Mouse (Mus musculus) natural killer cell, adult 2 months (primary cell): Measurements from ENCODE around the gene Themis2.

Source experiments
- DNase-seq, 2 experiments: peaks; one replicate each; pipeline ENCODE4 v3.0.0; 2022; ENCODE audit warnings: low spot score in 2 of 2

Themis2 gene

GRCm38 (mm10) chr4:132796196-132796886 lies at the start of gene Themis2:
Gene Themis2 (minus strand): TSS chr4:132796387.
- DNase-seq, result peak; percentile 78 to 86

GRCm38 (mm10) chr4:132843705-132844071 lies 47.5 kb upstream of the Themis2 start:
- no peak for DNase-seq

- DNase-seq, result peak; percentile 74 to 84
These were observed 47.0 kb upstream of the Themis2 start, which contains the start of gene Ppp1r8 for GRCm38 (mm10) chr4:132842970-132843704. Gene Ppp1r8 (minus strand): TSS chr4:132843169.

GRCm38 (mm10) chr4:132842281-132842906 lies 46.2 kb upstream of the Themis2 start:
- peak in 1 of 2 experiments; percentile 9 for DNase-seq

GRCm38 (mm10) chr4:132841493-132841892 lies 45.3 kb upstream of the Themis2 start:
- peak in 1 of 2 experiments; percentile 17 for DNase-seq

- peak; percentile 71 to 82 for DNase-seq
These were observed 27.6 kb upstream of the Themis2 start for GRCm38 (mm10) chr4:132823614-132824366.

- DNase-seq, result no peak
These were observed 22.3 kb upstream of the Themis2 start for GRCm38 (mm10) chr4:132818442-132818841.

- DNase-seq, result no peak
These were observed 20.7 kb upstream of the Themis2 start for GRCm38 (mm10) chr4:132816855-132817254.

- DNase-seq, result no peak
These were observed 20.2 kb upstream of the Themis2 start for GRCm38 (mm10) chr4:132816404-132816803.

GRCm38 (mm10) chr4:132809621-132810020 lies 13.4 kb upstream of the Themis2 start:
- DNase-seq, result no peak

GRCm38 (mm10) chr4:132807771-132808641 lies 11.8 kb upstream of the Themis2 start:
- peak; percentile 41 to 71 for DNase-seq

GRCm38 (mm10) chr4:132806620-132807191 lies 10.5 kb upstream of the Themis2 start:
- DNase-seq, result no peak

GRCm38 (mm10) chr4:132805599-132806197 lies 9.5 kb upstream of the Themis2 start:
- no peak for DNase-seq

GRCm38 (mm10) chr4:132805146-132805545 lies 9.0 kb upstream of the Themis2 start:
- DNase-seq, result no peak

GRCm38 (mm10) chr4:132804331-132804730 lies 8.1 kb upstream of the Themis2 start:
- DNase-seq, result peak; percentile 29 to 53

- DNase-seq, result no peak
These were observed 7.7 kb upstream of the Themis2 start for GRCm38 (mm10) chr4:132803876-132804275.

GRCm38 (mm10) chr4:132803212-132803611 lies 7.0 kb upstream of the Themis2 start:
- no peak for DNase-seq

- DNase-seq, result peak in 1 of 2 experiments; percentile 30
These were observed 6.0 kb upstream of the Themis2 start for GRCm38 (mm10) chr4:132802171-132802637.

GRCm38 (mm10) chr4:132801176-132802077 lies 5.2 kb upstream of the Themis2 start:
- peak in 1 of 2 experiments; percentile 24 for DNase-seq
